Mouse (Mus musculus): Measurements from ENCODE around the gene Rnf121. TPM values are rescaled to one million over a fixed set of nuclear protein-coding genes. Genes with fewer than 3 reads are reported as not detected.

The Rnf121 gene
- polyA plus RNA-seq, 1 experiment from 2014 or later, result 33.9 TPM

DNA sequence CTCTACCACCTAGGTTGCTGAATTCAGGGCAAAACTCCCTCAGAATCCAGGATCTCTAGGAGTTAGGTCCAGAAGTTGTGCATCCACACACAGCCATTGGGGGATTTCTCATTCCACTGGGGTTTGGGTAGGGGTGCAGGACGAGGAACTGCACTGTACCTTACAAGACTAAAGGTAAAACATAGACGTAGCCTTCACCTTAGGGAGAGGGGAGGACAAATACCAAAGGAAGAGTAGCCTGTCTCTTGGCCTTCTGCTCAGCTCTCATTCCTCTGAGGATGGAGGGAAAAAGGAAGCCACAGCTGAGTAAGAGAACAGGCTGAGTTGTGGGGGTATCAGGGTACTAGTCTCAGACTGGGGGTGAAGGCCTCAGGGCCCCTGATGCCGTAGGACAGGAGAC lies 46.7 kb downstream of the Rnf121 start, which contains the start of gene Il18bp:
TSS of gene Il18bp (minus strand) at position 101 of the 400 bp plus-strand sequence.
- H3K36me3 ChIP-seq (ENCODE audit: control insufficient read depth, insufficient read depth, low read length), result peaks cover 89% of the 10 kb centered on the region
- no peaks in the 10 kb centered on the region for H3K27me3 ChIP-seq (replicated peaks; ENCODE audit: control insufficient read depth, insufficient read depth, low read length)
- H3K9ac ChIP-seq (ENCODE audit: low read length), result no peak within 1 kb of the TSS
- no peaks in the 10 kb centered on the region for H3K4me1 ChIP-seq (ENCODE audit: control insufficient read depth, insufficient read depth, low read length)
- WGBS, result 92% methylated on average over 3 of the region's 3 CpGs
- H3K4me3 ChIP-seq (ENCODE audit: low read depth, low read length), result no peak within 1 kb of the TSS
- DNase-seq (ENCODE audit: low spot score) (no peak), ATAC-seq (no peak)
- H3K4me2 ChIP-seq (ENCODE audit: low read length), result no peak within 1 kb of the TSS
- H3K27ac ChIP-seq (ENCODE audit: low read depth, low read length), result no peak within 1 kb of the TSS
- no peaks in the 10 kb centered on the region for H3K9me3 ChIP-seq (replicated peaks; ENCODE audit: control insufficient read depth, low read length)

GRCm38 (mm10) chr7:102018034-102018433 lies 47.2 kb downstream of the Rnf121 start:
- DNase-seq (ENCODE audit: low spot score) (no peak), ATAC-seq (no peak)
- Histone ChIP-seq H3K27me3 (replicated peaks; ENCODE audit: control insufficient read depth, insufficient read depth, low read length) (no peaks in the 10 kb centered on the region), H3K4me1 (ENCODE audit: control insufficient read depth, insufficient read depth, low read length) (no peaks in the 10 kb centered on the region), H3K27ac (ENCODE audit: low read depth, low read length) (no peak overlapping the region), H3K4me3 (ENCODE audit: low read depth, low read length) (no peak overlapping the region), H3K4me2 (ENCODE audit: low read length) (no peak overlapping the region), H3K9me3 (replicated peaks; ENCODE audit: control insufficient read depth, low read length) (no peaks in the 10 kb centered on the region), H3K9ac (ENCODE audit: low read length) (no peak overlapping the region), H3K36me3 (ENCODE audit: control insufficient read depth, insufficient read depth, low read length) (peaks cover 89% of the 10 kb centered on the region)
- 86% methylated on average over 7 of the region's 7 CpGs for WGBS

DNA sequence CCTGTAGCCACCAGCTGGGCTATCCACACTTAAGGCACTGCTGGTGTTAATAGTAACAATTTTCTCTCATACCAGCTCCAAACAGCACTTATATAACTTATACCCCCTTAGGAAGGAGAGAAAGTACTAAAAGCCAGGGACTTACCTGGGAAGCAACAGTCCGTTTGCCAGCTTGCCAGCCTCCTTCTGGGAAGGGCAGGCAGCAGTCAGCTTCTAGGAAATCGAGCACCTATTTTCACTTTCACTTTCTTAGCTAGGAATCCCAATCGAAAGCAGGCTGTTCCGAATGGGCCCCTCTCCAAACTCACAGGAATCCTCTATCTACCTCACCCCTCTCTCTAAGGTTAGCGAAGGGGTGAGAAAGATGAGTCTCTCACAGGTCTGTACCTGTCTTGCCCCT lies 47.8 kb downstream of the Rnf121 start:
- Histone ChIP-seq H3K36me3 (ENCODE audit: control insufficient read depth, insufficient read depth, low read length) (peaks cover 89% of the 10 kb centered on the region), H3K4me3 (ENCODE audit: low read depth, low read length) (no peak overlapping the region), H3K27me3 (replicated peaks; ENCODE audit: control insufficient read depth, insufficient read depth, low read length) (no peaks in the 10 kb centered on the region), H3K4me2 (ENCODE audit: low read length) (no peak overlapping the region), H3K9ac (ENCODE audit: low read length) (no peak overlapping the region), H3K9me3 (replicated peaks; ENCODE audit: control insufficient read depth, low read length) (no peaks in the 10 kb centered on the region), H3K4me1 (ENCODE audit: control insufficient read depth, insufficient read depth, low read length) (no peaks in the 10 kb centered on the region), H3K27ac (ENCODE audit: low read depth, low read length) (no peak overlapping the region)
- 93% methylated on average over 5 of the region's 5 CpGs for WGBS
- ATAC-seq (no peak), DNase-seq (ENCODE audit: low spot score) (no peak)

GRCm38 (mm10) chr7:102016936-102017335 lies 48.3 kb downstream of the Rnf121 start:
- no peak overlapping the region for H3K27ac ChIP-seq (ENCODE audit: low read depth, low read length)
- H3K36me3 ChIP-seq (ENCODE audit: control insufficient read depth, insufficient read depth, low read length), result peaks cover 90% of the 10 kb centered on the region
- no peaks in the 10 kb centered on the region for H3K9me3 ChIP-seq (replicated peaks; ENCODE audit: control insufficient read depth, low read length)
- no peak overlapping the region for H3K9ac ChIP-seq (ENCODE audit: low read length)
- no peaks in the 10 kb centered on the region for H3K27me3 ChIP-seq (replicated peaks; ENCODE audit: control insufficient read depth, insufficient read depth, low read length)
- WGBS, result 87% methylated on average over 4 of the region's 4 CpGs
- no peak overlapping the region for H3K4me2 ChIP-seq (ENCODE audit: low read length)
- ATAC-seq (no peak), DNase-seq (ENCODE audit: low spot score) (no peak)
- no peaks in the 10 kb centered on the region for H3K4me1 ChIP-seq (ENCODE audit: control insufficient read depth, insufficient read depth, low read length)
- no peak overlapping the region for H3K4me3 ChIP-seq (ENCODE audit: low read depth, low read length)

DNA sequence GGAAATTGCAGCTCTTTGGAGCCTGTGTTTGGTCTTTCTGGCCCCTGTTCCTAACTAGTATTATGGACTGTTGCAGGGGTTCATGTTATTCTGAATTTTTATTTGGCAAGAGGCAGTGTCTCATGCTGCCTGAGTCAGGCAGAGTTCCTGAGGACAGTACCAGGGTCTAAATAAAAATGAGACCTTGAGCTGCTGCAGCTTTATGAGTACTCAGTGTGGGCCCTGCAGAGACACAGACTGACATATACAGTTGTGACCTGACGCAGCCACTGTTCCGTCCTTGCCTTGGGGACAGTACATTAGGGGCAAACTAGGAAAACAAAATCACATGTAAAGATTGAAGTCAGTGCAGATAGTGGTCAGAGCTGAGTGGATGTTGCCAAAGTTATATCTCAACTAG lies 50.3 kb downstream of the Rnf121 start:
- no peaks in the 10 kb centered on the region for H3K27me3 ChIP-seq (replicated peaks; ENCODE audit: control insufficient read depth, insufficient read depth, low read length)
- no peak overlapping the region for H3K9ac ChIP-seq (ENCODE audit: low read length)
- DNase-seq (ENCODE audit: low spot score) (no peak), ATAC-seq (no peak)
- H3K9me3 ChIP-seq (replicated peaks; ENCODE audit: control insufficient read depth, low read length), result no peaks in the 10 kb centered on the region
- H3K4me1 ChIP-seq (ENCODE audit: control insufficient read depth, insufficient read depth, low read length), result no peaks in the 10 kb centered on the region
- no peak overlapping the region for H3K4me3 ChIP-seq (ENCODE audit: low read depth, low read length)
- no peak overlapping the region for H3K27ac ChIP-seq (ENCODE audit: low read depth, low read length)
- WGBS, result 88% methylated on average over 2 of the region's 2 CpGs
- H3K36me3 ChIP-seq (ENCODE audit: control insufficient read depth, insufficient read depth, low read length), result peaks cover 98% of the 10 kb centered on the region
- no peak overlapping the region for H3K4me2 ChIP-seq (ENCODE audit: low read length)

GRCm38 (mm10) chr7:102013416-102013815 lies 51.9 kb downstream of the Rnf121 start:
- 91% methylated on average over 8 of the region's 8 CpGs for WGBS
- no peaks in the 10 kb centered on the region for H3K4me1 ChIP-seq (ENCODE audit: control insufficient read depth, insufficient read depth, low read length)
- no peak overlapping the region for H3K27ac ChIP-seq (ENCODE audit: low read depth, low read length)
- no peak for DNase-seq (ENCODE audit: low spot score)
- no peak for ATAC-seq
- H3K36me3 ChIP-seq (ENCODE audit: control insufficient read depth, insufficient read depth, low read length), result peaks cover 98% of the 10 kb centered on the region
- no peaks in the 10 kb centered on the region for H3K9me3 ChIP-seq (replicated peaks; ENCODE audit: control insufficient read depth, low read length)
- H3K4me3 ChIP-seq (ENCODE audit: low read depth, low read length), result no peak overlapping the region
- H3K9ac ChIP-seq (ENCODE audit: low read length), result no peak overlapping the region
- H3K4me2 ChIP-seq (ENCODE audit: low read length), result no peak overlapping the region
- H3K27me3 ChIP-seq (replicated peaks; ENCODE audit: control insufficient read depth, insufficient read depth, low read length), result no peaks in the 10 kb centered on the region

GRCm38 (mm10) chr7:102011855-102012254 lies 53.4 kb downstream of the Rnf121 start:
- Histone ChIP-seq H3K4me1 (ENCODE audit: control insufficient read depth, insufficient read depth, low read length) (no peaks in the 10 kb centered on the region), H3K4me3 (ENCODE audit: low read depth, low read length) (no peak overlapping the region), H3K27ac (ENCODE audit: low read depth, low read length) (no peak overlapping the region), H3K4me2 (ENCODE audit: low read length) (no peak overlapping the region), H3K9ac (ENCODE audit: low read length) (no peak overlapping the region), H3K27me3 (replicated peaks; ENCODE audit: control insufficient read depth, insufficient read depth, low read length) (no peaks in the 10 kb centered on the region), H3K9me3 (replicated peaks; ENCODE audit: control insufficient read depth, low read length) (no peaks in the 10 kb centered on the region), H3K36me3 (ENCODE audit: control insufficient read depth, insufficient read depth, low read length) (peaks cover 97% of the 10 kb centered on the region)
- ATAC-seq (no peak), DNase-seq (ENCODE audit: low spot score) (no peak)
- WGBS, result 93% methylated on average over 9 of the region's 9 CpGs

DNA sequence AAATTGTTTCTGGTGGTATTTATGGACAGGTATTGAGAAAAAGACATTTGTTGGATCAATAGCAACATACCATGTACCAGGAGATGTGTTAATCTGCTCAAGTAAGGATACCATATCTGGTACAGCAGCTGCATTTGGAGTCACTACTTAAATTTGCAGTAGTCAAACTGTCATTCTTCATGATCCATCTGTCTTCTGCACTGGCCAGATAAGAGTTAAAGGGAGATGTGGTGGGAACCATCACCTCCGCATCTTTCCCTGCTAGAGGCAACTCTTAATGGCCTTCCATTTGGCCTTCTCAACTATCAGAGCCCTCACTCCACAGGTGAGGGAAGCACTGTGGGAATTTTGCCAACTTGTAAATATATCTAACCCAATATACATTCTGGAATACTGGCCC lies 58.7 kb downstream of the Rnf121 start:
- no peaks in the 10 kb centered on the region for H3K4me1 ChIP-seq (ENCODE audit: control insufficient read depth, insufficient read depth, low read length)
- H3K9ac ChIP-seq (ENCODE audit: low read length), result no peak overlapping the region
- WGBS, result 91% methylated on average over 1 of the region's 1 CpGs

DNA sequence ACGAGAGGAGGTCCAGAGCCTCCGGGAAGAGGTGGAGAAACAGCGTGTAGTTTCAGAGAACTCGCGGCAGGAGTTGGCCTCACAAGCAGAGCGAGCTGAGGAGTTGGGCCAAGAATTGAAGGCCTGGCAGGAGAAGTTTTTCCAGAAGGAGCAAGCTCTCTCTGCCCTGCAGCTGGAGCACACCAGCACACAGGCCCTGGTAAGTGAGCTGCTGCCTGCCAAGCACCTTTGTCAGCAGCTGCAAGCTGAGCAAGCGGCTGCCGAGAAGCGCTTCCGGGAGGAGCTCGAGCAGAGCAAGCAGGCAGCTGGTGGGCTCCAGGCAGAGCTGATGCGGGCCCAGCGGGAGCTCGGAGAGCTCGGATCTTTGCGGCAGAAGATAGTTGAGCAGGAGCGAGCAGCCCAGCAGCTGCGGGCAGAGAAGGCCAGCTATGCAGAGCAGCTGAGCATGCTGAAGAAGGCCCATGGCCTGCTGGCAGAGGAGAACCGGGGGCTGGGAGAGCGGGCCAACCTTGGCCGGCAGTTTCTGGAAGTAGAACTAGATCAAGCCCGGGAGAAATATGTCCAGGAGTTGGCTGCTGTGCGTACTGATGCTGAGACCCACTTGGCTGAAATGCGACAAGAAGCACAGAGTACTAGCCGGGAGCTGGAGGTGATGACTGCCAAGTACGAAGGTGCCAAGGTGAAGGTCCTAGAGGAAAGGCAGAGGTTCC lies 64.2 kb downstream of the Rnf121 start:
- DNase-seq (ENCODE audit: low spot score) (no peak), ATAC-seq (no peak)
- Histone ChIP-seq H3K4me2 (ENCODE audit: low read length) (no peak overlapping the region), H3K9me3 (replicated peaks; ENCODE audit: control insufficient read depth, low read length) (no peaks in the 10 kb centered on the region), H3K36me3 (ENCODE audit: control insufficient read depth, insufficient read depth, low read length) (peaks cover 98% of the 10 kb centered on the region), H3K9ac (ENCODE audit: low read length) (no peak overlapping the region), H3K27ac (ENCODE audit: low read depth, low read length) (no peak overlapping the region), H3K27me3 (replicated peaks; ENCODE audit: control insufficient read depth, insufficient read depth, low read length) (no peaks in the 10 kb centered on the region), H3K4me1 (ENCODE audit: control insufficient read depth, insufficient read depth, low read length) (no peaks in the 10 kb centered on the region), H3K4me3 (ENCODE audit: low read depth, low read length) (no peak overlapping the region)
- 88% methylated on average over 26 of the region's 26 CpGs for WGBS

More for the DNA sequence above, 58.7 kb downstream of the Rnf121 start:
- Histone ChIP-seq H3K4me2 (ENCODE audit: low read length) (no peak overlapping the region), H3K4me3 (ENCODE audit: low read depth, low read length) (no peak overlapping the region), H3K36me3 (ENCODE audit: control insufficient read depth, insufficient read depth, low read length) (peaks cover 95% of the 10 kb centered on the region), H3K27me3 (replicated peaks; ENCODE audit: control insufficient read depth, insufficient read depth, low read length) (no peaks in the 10 kb centered on the region), H3K27ac (ENCODE audit: low read depth, low read length) (no peak overlapping the region), H3K9me3 (replicated peaks; ENCODE audit: control insufficient read depth, low read length) (no peaks in the 10 kb centered on the region)
- DNase-seq (ENCODE audit: low spot score) (no peak), ATAC-seq (no peak)

Data from forebrain, embryonic 14.5 days (tissue).